Mouse (Mus musculus) T-helper 17 cell (primary cell): ENCODE data around the gene Palm2.

ENCODE experiments used
- in situ Hi-C, 2 experiments: fragments of 300-600 bp; cut with MboI, MseI; formaldehyde crosslinking; loops; 1 replicate in 1 of 2; 2 replicates in 1 of 2; pipeline ENCODE4 v1.15.1; 2025; ENCODE audit warnings: high pct_unique_total_duplicates in 2 of 2

The Palm2 gene

GRCm38 (mm10) chr4:57513241-57513933 lies 79.3 kb downstream of the Palm2 start:
- in situ Hi-C loops, result no loop called here

- in situ Hi-C loops, result no loop called here
Observed at GRCm38 (mm10) chr4:57514003-57514937, 80.2 kb downstream of the Palm2 start.

- in situ Hi-C loops, result no loop called here
Observed at GRCm38 (mm10) chr4:57515356-57515755, 81.3 kb downstream of the Palm2 start.

- in situ Hi-C loops, result no loop called here
Observed at GRCm38 (mm10) chr4:57523456-57523855, 89.4 kb downstream of the Palm2 start.

- in situ Hi-C loops, result no loop called here
Observed at GRCm38 (mm10) chr4:57524461-57524860, 90.4 kb downstream of the Palm2 start.

- in situ Hi-C loops, result no loop called here
Observed at GRCm38 (mm10) chr4:57525221-57526011, 91.4 kb downstream of the Palm2 start.

- in situ Hi-C loops, result no loop called here
Observed at GRCm38 (mm10) chr4:57528296-57528695, 94.2 kb downstream of the Palm2 start.

- in situ Hi-C loops, result no loop called here
Observed at GRCm38 (mm10) chr4:57533686-57534085, 99.6 kb downstream of the Palm2 start.

- in situ Hi-C loops, result no loop called here
Observed at GRCm38 (mm10) chr4:57534232-57534631, 100.2 kb downstream of the Palm2 start.

GRCm38 (mm10) chr4:57535087-57535486 lies 101.0 kb downstream of the Palm2 start:
- in situ Hi-C loops, result no loop called here

GRCm38 (mm10) chr4:57538029-57538688 lies 104.1 kb downstream of the Palm2 start:
- in situ Hi-C loops, result no loop called here

- in situ Hi-C loops, result no loop called here
Observed at GRCm38 (mm10) chr4:57543692-57544256, 109.7 kb downstream of the Palm2 start.

GRCm38 (mm10) chr4:57547785-57548184 lies 113.7 kb downstream of the Palm2 start:
- in situ Hi-C loops, result no loop called here

GRCm38 (mm10) chr4:57550216-57550615 lies 116.2 kb downstream of the Palm2 start:
- in situ Hi-C loops, result no loop called here

- in situ Hi-C loops, result no loop called here
Observed at GRCm38 (mm10) chr4:57557102-57557501, 123.1 kb downstream of the Palm2 start.

GRCm38 (mm10) chr4:57559438-57559837 lies 125.4 kb downstream of the Palm2 start:
- in situ Hi-C loops, result no loop called here

GRCm38 (mm10) chr4:57560010-57560409 lies 126.0 kb downstream of the Palm2 start:
- in situ Hi-C loops, result no loop called here

- in situ Hi-C loops, result no loop called here
Observed at GRCm38 (mm10) chr4:57561055-57561454, 127.0 kb downstream of the Palm2 start.

GRCm38 (mm10) chr4:57565283-57565682 lies 131.2 kb downstream of the Palm2 start:
- in situ Hi-C loops, result no loop called here

GRCm38 (mm10) chr4:57565811-57566210 lies 131.8 kb downstream of the Palm2 start:
- in situ Hi-C loops, result no loop called here

- in situ Hi-C loops, result no loop called here
Observed at GRCm38 (mm10) chr4:57567666-57568206, 133.7 kb downstream of the Palm2 start, which contains the start of gene Pakap. TSS of gene Pakap (plus strand) at chr4:57568179.
